Mouse (Mus musculus) embryonic fibroblast, embryonic 13.5 days (primary cell): ENCODE measurements around the gene Sbno1. TPM values are rescaled to one million over a fixed set of nuclear protein-coding genes. Genes with fewer than 3 reads are reported as not detected.
A peak's percentile ranks its signal among the peaks of the same experiment; 100 is the strongest.

ENCODE experiments used
- H3K27ac ChIP-seq: 2 replicates; pipeline ENCODE4 v1.5.1; 2012; ENCODE audit warnings: low read length, control low read depth, inconsistent platforms; ENCODE audit not compliant: insufficient read depth
- H3K4me1 ChIP-seq: 2 replicates; pipeline ENCODE4 v1.6.1; 2011; ENCODE audit warnings: low read length; ENCODE audit not compliant: control insufficient read depth, insufficient read depth
- H3K4me3 ChIP-seq: 2 replicates; pipeline ENCODE4 v1.5.1; 2011; ENCODE audit warnings: mild to moderate bottlenecking, control low read depth, low read length; ENCODE audit not compliant: insufficient read depth
- CTCF ChIP-seq: IDR thresholded peaks from 2 replicates; pipeline ENCODE4 v1.5.1; 2011; ENCODE audit warnings: mild to moderate bottlenecking, control low read depth, low read length, moderate library complexity, borderline replicate concordance; ENCODE audit not compliant: insufficient read depth
- POLR2A ChIP-seq: IDR thresholded peaks from 2 replicates; pipeline ENCODE4 v1.6.1; 2011; ENCODE audit warnings: low read depth, mild to moderate bottlenecking, control low read depth, low read length, moderate library complexity
- polyA plus RNA-seq: library from polyadenylated mRNA; stranded (reverse); fragments of >200 nt; gene quantifications from 2 replicates; pipeline ENCODE4 v1.2.4, GENCODE M21; 2011; ENCODE audit warnings: low read depth; ENCODE audit not compliant: missing spikeins, insufficient read length

Sbno1 gene
- polyA plus RNA-seq, 1 experiment, result 90.2 TPM

GRCm38 (mm10) chr5:124453339-124454081 lies 27.7 kb upstream of the Sbno1 start:
- TF ChIP-seq CTCF, result no peak
- Histone ChIP-seq H3K27ac (no peak overlapping the region), H3K4me1 (0 out of 2 replicates have a peak, but pooled peaks cover 3% of the 10 kb centered on the region), H3K4me3 (no peak overlapping the region)

GRCm38 (mm10) chr5:124452494-124453228 lies 26.9 kb upstream of the Sbno1 start:
- H3K27ac ChIP-seq, result no peak overlapping the region
- H3K4me3 ChIP-seq, result no peak overlapping the region
- TF ChIP-seq CTCF (no peak), POLR2A (no peak)
- H3K4me1 ChIP-seq, result 0 out of 2 replicates have a peak, but pooled peaks cover 6% of the 10 kb centered on the region

GRCm38 (mm10) chr5:124450641-124451340 lies 25.0 kb upstream of the Sbno1 start:
- no peak overlapping the region for H3K27ac ChIP-seq
- H3K4me3 ChIP-seq, result no peak overlapping the region
- TF ChIP-seq CTCF (no peak), POLR2A (no peak)
- peaks cover 12% of the 10 kb centered on the region; the same call in 1 of the 2 replicates for H3K4me1 ChIP-seq

GRCm38 (mm10) chr5:124450051-124450450 lies 24.2 kb upstream of the Sbno1 start:
- TF ChIP-seq POLR2A (no peak), CTCF (no peak)
- H3K4me1 ChIP-seq, result peaks cover 12% of the 10 kb centered on the region; the same call in 1 of the 2 replicates
- no peak overlapping the region for H3K4me3 ChIP-seq
- H3K27ac ChIP-seq, result no peak overlapping the region

GRCm38 (mm10) chr5:124449494-124449893 lies 23.7 kb upstream of the Sbno1 start:
- TF ChIP-seq POLR2A, result no peak
- TF ChIP-seq CTCF, result no peak
- no peak overlapping the region for H3K4me3 ChIP-seq
- H3K27ac ChIP-seq, result peak overlapping the region; percentile 44; the same call in 1 of the 2 replicates
- peaks cover 12% of the 10 kb centered on the region; the same call in 1 of the 2 replicates for H3K4me1 ChIP-seq

- TF ChIP-seq CTCF, result no peak
- peak; percentile 56 for TF ChIP-seq POLR2A
- Histone ChIP-seq H3K4me1 (peaks cover 15% of the 10 kb centered on the region; the same call in 1 of the 2 replicates), H3K27ac (peak overlapping the region; percentile 76), H3K4me3 (peak overlapping the region; percentile 55)
Observed at GRCm38 (mm10) chr5:124446301-124446881, 20.6 kb upstream of the Sbno1 start.

GRCm38 (mm10) chr5:124445621-124446293 lies 20.0 kb upstream of the Sbno1 start:
- peak overlapping the region; percentile 55 for H3K4me3 ChIP-seq
- TF ChIP-seq CTCF, result no peak
- H3K27ac ChIP-seq, result peak overlapping the region; percentile 76
- peaks cover 15% of the 10 kb centered on the region; the same call in 1 of the 2 replicates for H3K4me1 ChIP-seq

- H3K27ac ChIP-seq, result peak overlapping the region; percentile 84
- H3K4me3 ChIP-seq, result peak overlapping the region; percentile 78
- H3K4me1 ChIP-seq, result peaks cover 15% of the 10 kb centered on the region; the same call in 1 of the 2 replicates
- TF ChIP-seq POLR2A, result peak; percentile 82
- no peak for TF ChIP-seq CTCF
Observed at GRCm38 (mm10) chr5:124444661-124445561, 19.1 kb upstream of the Sbno1 start.
